Mouse (Mus musculus): ENCODE results near the gene Vmn1r163. TPM values are rescaled to one million over a fixed set of nuclear protein-coding genes. Genes with fewer than 3 reads are reported as not detected.

The Vmn1r163 gene
- not detected in 2 replicates for polyA plus RNA-seq (2012; rRNA removed)

GRCm38 (mm10) chr7:23055240-23055639 lies at the start of gene Vmn1r163:
Gene Vmn1r163 (plus strand): TSS chr7:23055540.

GRCm38 (mm10) chr7:23019823-23020222 lies 35.5 kb upstream of the Vmn1r163 start, which contains the start of gene Gm4216:
Gene Gm4216 (minus strand): TSS chr7:23019923.

GRCm38 (mm10) chr7:23067356-23067755 lies 12.0 kb downstream of the Vmn1r163 start, which contains the start of gene Gm8720:
Gene Gm8720 (minus strand): TSS chr7:23067456.

Other genes with a start within 250 kb of the Vmn1r163 start
- not detected in 2 replicates for gene Vmn1r159, start 211.9 kb upstream of the Vmn1r163 start, polyA plus RNA-seq (2012; rRNA removed)
- not detected in 2 replicates for gene Vmn1r160, start 184.3 kb upstream of the Vmn1r163 start, polyA plus RNA-seq (2012; rRNA removed)
- gene Gm4214, start 70.9 kb upstream of the Vmn1r163 start, polyA plus RNA-seq (2012; rRNA removed) = not detected in 2 replicates
- not detected in 2 replicates for gene Gm4216, start 35.6 kb upstream of the Vmn1r163 start, polyA plus RNA-seq (2012; rRNA removed)
- not detected in 2 replicates for gene Gm8720, start 11.9 kb downstream of the Vmn1r163 start, polyA plus RNA-seq (2012; rRNA removed)
- not detected in 2 replicates for gene Gm10662, start 88.9 kb downstream of the Vmn1r163 start, polyA plus RNA-seq (2012; rRNA removed)
- gene Vmn1r165, start 161.8 kb downstream of the Vmn1r163 start, polyA plus RNA-seq (2012; rRNA removed) = not detected in 2 replicates
- gene Vmn1r166, start 196.1 kb downstream of the Vmn1r163 start, polyA plus RNA-seq (2012; rRNA removed) = not detected in 2 replicates
- not detected in 2 replicates for gene Gm6902, start 223.4 kb downstream of the Vmn1r163 start, polyA plus RNA-seq (2012; rRNA removed)
- gene Nlrp4e, start 245.7 kb downstream of the Vmn1r163 start, polyA plus RNA-seq (2012; rRNA removed) = not detected in 2 replicates